16 mouse cellular contexts compared by ENCODE assay signal in the genomic region with DNA sequence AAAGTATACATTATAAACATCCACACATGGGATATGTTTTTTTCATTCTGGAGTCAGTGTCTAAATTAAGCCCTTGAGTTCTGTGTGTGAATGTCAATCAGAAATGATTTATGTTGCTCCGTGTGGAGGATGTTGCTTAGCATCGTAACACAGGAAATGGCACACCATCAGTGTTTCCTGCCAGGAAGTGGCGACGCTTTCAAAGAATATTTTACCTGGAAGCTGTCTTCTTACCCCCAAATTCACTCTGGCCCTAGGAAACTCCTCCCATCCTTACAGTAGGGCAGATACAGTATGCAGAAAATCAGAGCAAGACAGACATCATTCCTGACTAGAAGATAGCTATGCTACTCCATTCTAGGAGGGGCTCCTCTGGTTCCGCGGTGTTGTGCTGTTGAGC.
DNase-seq lines count a peak whose midpoint lies in the region; TF ChIP-seq lines count a peak whose summit lies in the region.
"Had no signal": no experiment of that assay in that cellular context is flagged by ENCODE, and none has a peak within 500 bp of the region (broad histone marks: within the 10 kb centered on the region; RNA-seq: fewer than 3 reads in every experiment).

No protein-coding gene starts in this region.

- no peak for TF ChIP-seq CTCF in spleen, adult 2 months (IDR thresholded peaks at IDR 0.05; ENCODE audit: extremely low read depth, insufficient read depth, insufficient read length, insufficient replicate concordance)

- WGBS in spleen, adult 2 months, result 9% methylated on average over 6 of the region's 6 CpGs

- no peaks in the 10 kb centered on the region for H3K27me3 ChIP-seq in spleen, adult 2 months (ENCODE audit: control insufficient read depth, insufficient read depth, low read length)
- H3K27me3 ChIP-seq: liver, embryonic 12.5 days; midbrain, embryonic 12.5 days had no signal

- peak in 1 of 2 experiments; percentile 38 for DNase-seq in spleen, adult 2 months (ENCODE audit: low read depth in 1 of 2, low spot score in 2 of 2)
- no peak for DNase-seq in spleen, postnatal 4 days (ENCODE audit: low spot score in 2 of 2)
- DNase-seq in c-Kit-positive CD71-negative TER-119-negative erythroid progenitor cells, embryonic 14.5 days (ENCODE audit: low read depth), result peak; percentile 25
- DNase-seq in naive thymus-derived CD4-positive, alpha-beta T cell, adult 2 months (ENCODE audit: low read depth), result peak; percentile 86
- DNase-seq in thymus, postnatal 4 days, result peak; percentile 23
- no peak for DNase-seq in kidney, postnatal 10 days
- no peak for DNase-seq in layer of hippocampus, adult 8-10 months (ENCODE audit: low spot score in 2 of 2)
- no peak for DNase-seq in right cerebral cortex, postnatal 25 days
- DNase-seq: cerebellum, adult 2 months; gastrocnemius, postnatal 10 days; lung, postnatal 36 days; right cerebral cortex, postnatal 4 days had no signal

- H3K4me1 ChIP-seq in spleen, adult 2 months (ENCODE audit: control insufficient read depth, insufficient read depth, insufficient read length), result peaks cover 3% of the 10 kb centered on the region; the same call in 1 of the 2 replicates
- H3K4me1 ChIP-seq: liver, embryonic 12.5 days; midbrain, embryonic 12.5 days had no signal

- peak overlapping the region; percentile 4; the same call in 1 of the 2 replicates for H3K27ac ChIP-seq in spleen, adult 2 months (ENCODE audit: insufficient read depth, low read length)
- H3K27ac ChIP-seq: limb, embryonic 10.5 days; liver, embryonic 12.5 days; midbrain, embryonic 12.5 days had no signal

- H3K36me3 ChIP-seq in spleen, adult 2 months (ENCODE audit: control insufficient read depth, insufficient read depth, low read length), result no peaks in the 10 kb centered on the region
- H3K36me3 ChIP-seq: limb, embryonic 10.5 days; liver, embryonic 12.5 days; midbrain, embryonic 12.5 days had no signal

- H3K4me3 ChIP-seq in spleen, adult 2 months (ENCODE audit: extremely low read depth, insufficient read depth, insufficient read length), result no peak overlapping the region
- H3K4me3 ChIP-seq: limb, embryonic 10.5 days; liver, embryonic 12.5 days; midbrain, embryonic 12.5 days; myocyte had no signal

- TF ChIP-seq POLR2A in spleen, adult 2 months (IDR thresholded peaks at IDR 0.05; ENCODE audit: low read depth, low read length), result no peak

Comparison
In these comparisons a context has a peak if more than half of its experiments do, and no peak if none do; other contexts are left out.
1. DNase-seq: peak in c-Kit-positive CD71-negative TER-119-negative erythroid progenitor cells, embryonic 14.5 days (single experiment), naive thymus-derived CD4-positive, alpha-beta T cell, adult 2 months (single experiment) and thymus, postnatal 4 days (single experiment); none in spleen, postnatal 4 days (0 of 2), kidney, postnatal 10 days (single experiment), layer of hippocampus, adult 8-10 months (0 of 2) and right cerebral cortex, postnatal 25 days (single experiment).